Mouse (Mus musculus) kidney, postnatal 0 days (tissue): ENCODE measurements at regions not wholly inside any gene's neighbourhood (a gene's known extent, or its start where the extent isn't known, plus 50 kb on each side); places are given as distances from the start of the nearest gene placed in this dataset.

Source experiments
- ATAC-seq: fragments of 200-750 bp; cut with Nextera tagmentation; replicated peaks from 2 replicates; pipeline ENCODE4 v1.8.0; 2017; ENCODE audit warnings: low read depth, moderate number of reproducible peaks, moderate TSS enrichment, moderate library complexity; ENCODE audit not compliant: low FRiP score
- DNase-seq: peaks from one replicate; pipeline ENCODE4 v3.0.0-alpha.2; 2016; ENCODE audit warnings: low spot score
- H3K27ac ChIP-seq: fragments of 300-500 bp; sonication (generic); 2 replicates; pipeline ENCODE4 v1.5.1; 2014; ENCODE audit warnings: mild to moderate bottlenecking
- H3K27me3 ChIP-seq: fragments of 300-500 bp; sonication (generic); 2 replicates; pipeline ENCODE4 v1.6.1; 2014; ENCODE audit warnings: low read length, mixed read lengths; ENCODE audit not compliant: insufficient read depth
- H3K36me3 ChIP-seq: fragments of 300-500 bp; sonication (generic); 2 replicates; pipeline ENCODE4 v1.6.1; 2014; ENCODE audit warnings: low read length, mixed read lengths; ENCODE audit not compliant: insufficient read depth
- H3K4me1 ChIP-seq: fragments of 300-500 bp; sonication (generic); replicated peaks from 2 replicates; pipeline ENCODE4 v1.6.1; 2014; ENCODE audit warnings: antibody characterized with exemption, low read length, mixed read lengths; ENCODE audit not compliant: insufficient read depth
- H3K4me2 ChIP-seq: fragments of 300-500 bp; sonication (generic); 2 replicates; pipeline ENCODE4 v1.6.1; 2014; ENCODE audit warnings: mild to moderate bottlenecking, low read length, moderate library complexity, mixed read lengths
- H3K4me3 ChIP-seq: fragments of 300-500 bp; sonication (generic); replicated peaks from 2 replicates; pipeline ENCODE4 v1.5.1; 2014; ENCODE audit warnings: low read depth, low read length
- H3K9ac ChIP-seq: fragments of 300-500 bp; sonication (generic); 2 replicates; pipeline ENCODE4 v1.6.1; 2014; ENCODE audit warnings: low read depth, low read length
- H3K9me3 ChIP-seq: fragments of 300-500 bp; sonication (generic); replicated peaks from 2 replicates; pipeline ENCODE4 v1.6.1; 2016; ENCODE audit warnings: low read length, inconsistent platforms, mixed read lengths
- CTCF ChIP-seq: IDR thresholded peaks from 2 replicates; pipeline ENCODE4 v1.5.1; 2016; ENCODE audit warnings: antibody characterized with exemption, low read depth, mild to moderate bottlenecking, moderate library complexity
- WGBS: fragments of 180-500 bp; shearing (Covaris S2); extraction: QIAGEN DNeasy Blood & Tissue Kit; methylation state at CpG from one replicate; pipeline ENCODE4 v1.1.7; 2014; 5-methylcytosine and 5-hydroxymethylcytosine counted together

GRCm38 (mm10) chr5:112072456-112072855 is 179.9 kb downstream of the Cryba4 start:
- H3K27ac ChIP-seq, result no peak overlapping the region
- no peaks in the 10 kb centered on the region for H3K27me3 ChIP-seq
- no peak overlapping the region for H3K9ac ChIP-seq
- 57% methylated on average over 4 of the region's 4 CpGs for WGBS
- H3K4me3 ChIP-seq, result no peak overlapping the region
- H3K9me3 ChIP-seq, result no peaks in the 10 kb centered on the region
- no peak for DNase-seq
- no peak for TF ChIP-seq CTCF
- no peak; the same call in 1 of the 2 replicates for ATAC-seq
- no peak overlapping the region for H3K4me2 ChIP-seq
- H3K36me3 ChIP-seq, result no peaks in the 10 kb centered on the region
- H3K4me1 ChIP-seq, result no peaks in the 10 kb centered on the region

GRCm38 (mm10) chr5:112077097-112077496 is 175.2 kb downstream of the Cryba4 start:
- no peak for TF ChIP-seq CTCF
- Histone ChIP-seq H3K27ac (no peak overlapping the region), H3K4me2 (no peak overlapping the region), H3K4me1 (no peaks in the 10 kb centered on the region), H3K4me3 (no peak overlapping the region), H3K9ac (no peak overlapping the region), H3K36me3 (no peaks in the 10 kb centered on the region), H3K27me3 (no peaks in the 10 kb centered on the region), H3K9me3 (no peaks in the 10 kb centered on the region)
- DNase-seq, result peak; percentile 8
- WGBS, result 24% methylated on average over 14 of the region's 14 CpGs
- ATAC-seq, result no peak

GRCm38 (mm10) chr5:112077840-112078600 is 174.3 kb downstream of the Cryba4 start:
- Histone ChIP-seq H3K27me3 (no peaks in the 10 kb centered on the region), H3K4me3 (no peak overlapping the region), H3K9ac (no peak overlapping the region), H3K4me2 (no peak overlapping the region), H3K27ac (no peak overlapping the region), H3K9me3 (no peaks in the 10 kb centered on the region), H3K36me3 (no peaks in the 10 kb centered on the region), H3K4me1 (no peaks in the 10 kb centered on the region)
- no peak for ATAC-seq
- DNase-seq, result peak; percentile 43
- 84% methylated on average over 19 of the region's 19 CpGs for WGBS
- peak; percentile 54 for TF ChIP-seq CTCF

GRCm38 (mm10) chr5:112081006-112081405 is 171.3 kb downstream of the Cryba4 start:
- DNase-seq (no peak), ATAC-seq (no peak)
- Histone ChIP-seq H3K36me3 (no peaks in the 10 kb centered on the region), H3K4me1 (no peaks in the 10 kb centered on the region), H3K4me3 (no peak overlapping the region), H3K9me3 (no peaks in the 10 kb centered on the region), H3K27ac (no peak overlapping the region), H3K4me2 (no peak overlapping the region), H3K27me3 (no peaks in the 10 kb centered on the region), H3K9ac (no peak overlapping the region)
- no peak for TF ChIP-seq CTCF
- WGBS, result 49% methylated on average over 6 of the region's 6 CpGs

- Histone ChIP-seq H3K27ac (no peak overlapping the region), H3K9ac (no peak overlapping the region), H3K27me3 (no peaks in the 10 kb centered on the region), H3K4me3 (no peak overlapping the region), H3K36me3 (no peaks in the 10 kb centered on the region), H3K9me3 (no peaks in the 10 kb centered on the region), H3K4me2 (no peak overlapping the region), H3K4me1 (no peaks in the 10 kb centered on the region)
- WGBS, result 76% methylated on average over 7 of the region's 7 CpGs
- no peak for TF ChIP-seq CTCF
- DNase-seq, result no peak
- no peak for ATAC-seq
Observed at GRCm38 (mm10) chr5:112091867-112092535, 160.3 kb downstream of the Cryba4 start.

GRCm38 (mm10) chr5:112093905-112094571 is 158.3 kb downstream of the Cryba4 start:
- Histone ChIP-seq H3K4me2 (no peak overlapping the region), H3K9ac (no peak overlapping the region), H3K4me1 (no peaks in the 10 kb centered on the region), H3K27me3 (no peaks in the 10 kb centered on the region), H3K27ac (no peak overlapping the region), H3K36me3 (no peaks in the 10 kb centered on the region), H3K4me3 (no peak overlapping the region), H3K9me3 (no peaks in the 10 kb centered on the region)
- 70% methylated on average over 17 of the region's 17 CpGs for WGBS
- TF ChIP-seq CTCF, result no peak
- no peak for ATAC-seq
- DNase-seq, result no peak
